Mouse (Mus musculus) urinary bladder, adult 2 months (tissue): ENCODE data around the gene Auts2. TPM values are rescaled to one million over a fixed set of nuclear protein-coding genes. Genes with fewer than 3 reads are reported as not detected.
"Not testable (repeated sequence)": the region's sequence is repeated elsewhere in the genome, so short reads cannot be mapped to it uniquely, and the experiment has no call there.

Experiments used
- DNase-seq: peaks from one replicate; pipeline ENCODE4 v3.0.0; 2022; ENCODE audit warnings: low spot score
- polyA plus RNA-seq: library from polyadenylated mRNA; depleted of rRNA; stranded (reverse); fragments of >200 nt; gene quantifications from 2 replicates; pipeline ENCODE4 v1.2.3, GENCODE M21; 2012; rRNA removed

Gene Auts2
- 15.1 and 29.5 TPM in 2 replicates for polyA plus RNA-seq

DNA sequence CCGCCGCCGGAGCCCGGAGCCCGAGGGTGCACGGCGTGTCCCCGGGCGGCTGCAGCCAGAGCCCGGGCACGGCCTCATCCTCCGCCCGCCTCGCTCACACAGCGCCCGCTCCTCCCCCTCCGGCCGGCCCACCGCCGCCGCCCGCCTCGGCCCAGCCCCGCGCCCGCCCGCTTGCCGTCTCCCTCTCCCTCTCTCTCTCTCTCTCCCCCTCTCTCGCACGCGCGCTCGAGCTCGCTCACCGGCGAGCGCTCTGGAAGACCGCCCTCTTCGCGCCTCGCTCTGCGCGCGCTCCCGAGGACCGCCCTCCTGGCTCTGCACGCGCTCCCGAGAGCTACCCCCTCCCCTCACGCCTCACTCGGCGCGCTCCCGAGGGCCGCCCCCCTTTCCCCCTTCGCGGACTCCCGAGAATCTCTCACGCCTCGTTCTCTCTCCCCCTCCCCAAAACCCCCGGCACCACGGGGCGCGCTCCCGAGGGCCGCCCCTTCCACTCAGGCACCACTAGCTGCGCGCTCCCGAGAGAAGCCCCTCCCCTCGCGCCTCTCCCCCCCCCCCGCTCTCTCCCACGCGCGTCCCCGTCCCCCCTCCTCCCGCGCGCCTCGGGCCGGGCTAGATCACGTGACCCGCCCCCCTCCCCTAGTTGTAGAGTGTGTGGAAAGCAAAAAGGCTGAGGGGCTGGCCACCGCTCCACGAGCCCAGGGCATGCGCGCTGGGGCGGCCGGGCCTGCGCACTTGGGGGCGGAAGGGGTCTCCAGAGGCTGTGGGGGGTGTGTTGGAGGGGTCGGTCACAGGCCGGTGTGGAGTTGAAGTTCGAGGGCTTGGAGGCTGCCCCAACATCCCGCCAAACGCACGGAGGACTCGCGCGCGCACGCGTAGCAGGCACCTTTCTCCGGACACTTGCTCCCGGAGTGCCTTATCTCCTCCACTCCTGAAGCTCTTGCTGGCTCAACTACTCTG lies at the start of gene Auts2:
TSS of gene Auts2 (minus strand) at position 227 of the 954 bp plus-strand sequence.
- peak; percentile 80 for DNase-seq

DNA sequence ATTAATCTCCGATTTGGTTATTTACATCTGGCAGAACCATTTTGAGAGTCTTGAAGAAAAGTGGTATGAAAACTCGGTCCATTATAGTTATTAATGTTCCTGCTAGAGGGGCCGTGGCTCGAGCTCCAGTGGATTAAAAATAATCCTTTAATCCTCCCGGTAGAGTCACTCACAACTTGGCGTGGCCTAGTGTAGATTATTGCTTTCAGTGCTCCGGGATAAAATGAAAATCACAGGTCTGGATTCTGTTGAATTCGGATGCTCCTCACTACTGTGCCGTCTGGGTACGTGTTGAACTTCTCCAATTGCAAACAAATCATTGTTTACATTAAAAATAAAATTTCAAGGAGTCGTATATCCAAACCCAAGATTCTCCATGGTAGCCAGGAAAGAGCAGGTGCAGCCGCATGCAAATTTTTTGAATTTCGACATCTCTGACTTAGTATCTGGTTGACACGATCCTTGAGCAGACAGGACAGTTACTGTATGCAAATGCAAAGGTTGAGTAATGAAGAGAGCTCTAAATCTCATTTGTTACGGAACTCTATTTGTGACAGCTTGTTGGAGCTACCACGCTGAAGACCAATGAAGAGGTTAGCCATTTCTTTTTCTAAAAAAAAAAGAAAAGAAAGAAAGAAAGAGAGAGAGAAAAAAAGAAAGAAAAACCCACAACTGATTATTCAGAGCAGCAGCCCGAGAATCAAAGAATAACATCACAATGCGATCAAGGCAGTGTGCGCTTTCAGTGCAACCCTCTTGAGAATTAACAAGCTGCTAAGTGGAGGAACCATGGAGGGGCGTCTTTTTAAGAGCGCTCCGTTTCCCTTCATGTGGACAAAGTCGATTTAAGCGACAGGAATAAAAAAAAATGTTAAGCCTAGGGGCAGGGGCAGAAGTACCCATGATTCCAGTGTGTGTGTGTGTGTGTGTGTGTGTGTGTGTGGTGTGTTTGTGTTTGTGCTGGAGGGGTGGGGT lies 48.9 kb upstream of the Auts2 start:
- no peak for DNase-seq

DNA sequence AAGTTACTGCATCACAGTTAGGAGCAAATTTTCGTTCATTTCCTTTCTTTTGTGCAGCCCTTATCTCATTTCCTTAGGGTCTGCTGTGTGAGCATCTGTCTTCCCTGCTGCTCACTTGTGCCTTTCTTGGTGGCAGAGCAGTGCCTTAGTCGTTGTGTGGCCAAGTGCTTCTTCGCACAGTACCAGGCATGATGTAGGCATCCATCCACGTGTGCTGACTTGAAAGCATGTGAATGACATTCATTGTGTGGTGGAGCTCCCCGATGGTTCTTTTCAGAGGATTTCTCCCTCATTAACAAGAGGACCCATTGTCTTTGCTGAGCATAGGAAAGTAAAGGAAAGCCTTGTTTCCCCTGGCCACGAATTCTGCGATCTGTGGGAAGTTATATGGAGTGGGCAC lies 36.6 kb upstream of the Auts2 start:
- no peak for DNase-seq

DNA sequence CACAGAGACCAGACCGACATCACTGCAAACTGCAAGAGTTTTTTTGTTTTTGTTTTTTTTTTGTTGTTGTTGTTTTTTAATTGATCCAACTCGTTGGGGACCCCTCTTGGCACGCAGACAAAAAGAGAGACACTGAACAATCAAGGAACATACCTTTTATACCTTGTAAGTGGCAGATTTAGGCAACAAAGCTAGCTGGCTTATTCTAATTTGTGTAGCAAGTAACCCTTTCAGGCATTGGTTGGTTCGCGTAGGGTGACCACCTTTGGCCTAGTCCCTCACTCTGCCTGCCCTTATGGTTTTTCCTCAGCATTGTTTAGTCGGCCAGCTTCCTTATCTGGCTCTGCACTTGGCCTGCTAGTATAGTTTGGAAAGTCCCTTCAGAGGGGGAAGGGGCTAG lies 17.6 kb upstream of the Auts2 start:
- not testable (repeated sequence) for DNase-seq

DNA sequence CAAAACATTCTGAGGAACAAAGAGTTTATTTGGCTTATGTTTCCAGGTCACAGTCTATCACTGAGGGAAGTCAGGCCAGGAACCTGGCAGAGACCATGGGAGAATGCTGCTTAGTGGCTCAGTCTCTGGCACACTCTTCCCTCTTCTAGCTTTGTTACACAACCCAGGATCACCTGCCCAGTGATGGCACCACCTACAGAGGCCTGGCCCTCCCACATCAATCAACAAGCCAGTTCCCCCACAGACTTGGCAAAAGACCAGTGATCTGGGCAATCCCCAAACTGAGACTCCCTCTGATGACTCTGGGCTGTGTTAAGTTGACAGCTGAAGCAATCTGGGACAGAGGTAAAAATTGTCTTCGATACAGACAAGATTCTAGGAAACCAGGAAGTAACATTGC lies 2.6 kb upstream of the Auts2 start:
- DNase-seq: no peak

DNA sequence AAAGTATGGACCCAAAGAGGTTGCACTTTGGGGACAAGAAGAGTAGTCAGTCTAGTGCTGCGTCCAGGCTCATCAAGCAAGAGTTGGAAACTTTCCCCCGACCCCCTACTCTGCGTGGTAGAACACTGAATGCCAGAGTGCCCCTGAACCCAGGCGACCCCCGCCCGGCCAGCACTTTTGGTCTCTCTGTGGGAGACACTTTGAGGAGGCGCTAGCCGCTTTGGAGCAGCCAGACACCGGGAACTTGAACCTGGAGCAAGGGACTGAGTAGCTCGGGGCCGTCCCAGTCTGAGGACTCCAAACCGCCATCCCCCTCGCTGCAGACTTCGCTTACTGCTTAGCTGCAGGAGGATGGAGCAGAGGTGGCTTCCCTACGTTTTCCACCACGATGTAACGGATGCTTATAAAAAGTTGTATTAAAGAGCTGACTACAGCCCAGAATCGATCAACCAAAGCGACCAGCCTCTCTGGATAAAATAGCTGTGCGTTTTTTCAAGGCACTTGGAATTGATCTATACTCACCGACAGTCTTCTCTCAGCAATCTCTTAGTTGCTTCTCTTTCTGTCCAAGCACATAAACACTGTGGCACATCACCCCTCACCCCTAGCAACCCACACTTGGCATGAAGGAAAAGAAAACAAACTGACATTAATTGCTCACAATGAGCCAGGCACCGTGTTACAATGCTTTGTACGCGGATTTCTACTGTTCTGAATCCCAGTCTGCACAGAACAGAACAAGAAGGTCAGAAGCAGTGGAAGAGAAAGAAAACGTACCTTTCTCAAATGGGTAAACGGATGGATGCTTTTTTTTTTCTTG lies 1.2 kb upstream of the Auts2 start:
- no peak for DNase-seq

DNA sequence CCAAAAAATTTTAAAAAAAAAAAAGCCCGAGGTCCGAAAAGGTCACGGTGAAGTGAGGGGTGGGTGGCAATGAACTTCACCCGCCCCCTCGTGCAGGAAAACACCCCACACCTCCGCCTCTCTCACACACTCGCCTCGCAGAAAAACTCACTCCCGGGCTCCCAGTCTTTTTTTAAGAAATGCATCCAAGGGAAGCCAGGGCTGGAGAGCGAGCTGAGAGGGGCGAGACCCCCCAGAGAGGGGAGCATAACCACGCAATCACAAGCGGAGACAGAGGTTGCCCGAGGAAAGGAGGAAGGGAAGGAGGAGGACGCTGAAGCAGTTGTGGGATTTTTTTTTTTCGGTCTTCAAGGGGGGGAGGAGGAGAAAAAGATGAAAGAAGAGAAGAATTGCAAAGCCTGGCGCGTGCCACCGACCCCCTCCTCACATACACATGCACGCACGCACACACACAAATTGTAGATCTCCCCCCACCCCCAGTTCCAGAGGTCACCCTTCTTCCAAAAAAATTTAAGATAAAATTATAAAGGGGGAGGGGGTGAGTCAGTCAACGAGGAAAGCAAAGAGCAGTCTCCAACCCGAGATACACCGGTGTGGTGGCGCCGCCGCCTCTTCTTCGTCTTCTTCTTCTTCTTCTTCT lies 643 bp downstream of the Auts2 start:
- DNase-seq: no peak

DNA sequence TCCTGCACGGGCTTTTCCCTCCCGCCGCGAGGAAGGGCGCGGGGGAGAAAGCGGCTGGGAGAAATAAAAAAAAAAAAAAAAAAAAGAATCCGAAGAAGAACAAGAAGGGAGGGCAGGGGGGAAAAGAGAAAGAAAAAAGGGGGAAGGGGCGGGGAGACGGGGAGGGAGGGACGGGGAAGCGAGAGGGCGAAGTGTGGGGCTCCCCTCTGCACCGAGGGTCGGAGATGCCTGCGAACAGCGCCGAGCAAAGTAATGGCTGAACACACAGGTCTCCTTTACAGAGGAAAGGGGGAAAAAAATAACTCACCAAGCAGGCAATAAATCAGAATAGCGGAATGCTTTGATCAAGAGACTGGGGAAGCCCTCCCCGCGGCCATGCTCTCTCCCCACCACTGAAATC lies 1.2 kb downstream of the Auts2 start:
- no peak for DNase-seq

DNA sequence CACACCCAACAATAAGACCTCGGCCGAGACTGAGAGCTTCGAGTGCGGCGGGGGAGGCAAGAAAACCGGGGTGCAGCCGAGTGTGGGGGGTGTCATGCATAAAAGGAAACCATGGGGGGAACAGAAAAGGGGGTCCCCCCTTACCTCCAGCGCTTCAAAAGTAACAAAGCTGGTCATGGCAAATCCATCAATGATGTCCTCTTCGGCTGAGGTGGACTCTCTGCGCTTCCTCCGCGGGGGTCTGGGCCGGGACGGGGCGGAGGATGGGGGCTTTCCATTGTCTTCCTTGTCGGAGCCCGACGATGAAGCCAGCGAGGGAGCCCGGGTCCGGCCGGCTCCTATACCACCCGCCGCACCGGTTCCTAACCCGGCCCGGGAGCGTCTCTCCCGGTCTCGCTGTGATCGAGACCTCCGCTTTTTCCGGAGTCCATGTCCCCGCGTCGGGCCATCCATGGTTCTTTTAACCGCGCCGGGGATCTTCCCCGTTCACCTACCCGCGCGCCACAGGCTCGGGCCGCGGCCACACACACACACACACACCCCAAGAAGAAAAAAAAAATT lies 1.7 kb downstream of the Auts2 start:
- peak; percentile 32 for DNase-seq

DNA sequence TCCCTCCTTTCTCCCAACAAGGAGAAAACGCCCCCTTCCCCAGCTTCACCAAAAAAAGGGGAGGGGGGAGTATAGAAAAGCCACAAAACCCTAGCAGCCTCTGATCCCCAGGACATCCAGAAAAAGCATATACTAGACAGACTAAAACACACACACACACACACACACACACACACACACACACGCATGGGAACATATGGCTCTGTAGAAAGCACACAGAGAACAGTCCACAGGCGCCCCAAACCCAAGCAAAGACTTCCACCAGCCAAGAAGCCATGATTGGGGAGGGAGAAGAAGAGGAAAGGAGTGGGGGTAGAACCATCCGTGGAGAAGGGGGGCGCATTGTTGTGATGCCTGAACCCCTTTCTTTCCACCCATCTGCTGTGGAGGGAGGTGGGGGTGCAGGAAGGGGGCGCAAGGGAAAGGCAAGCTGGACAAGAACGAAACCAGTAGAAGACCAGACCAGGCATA lies 2.3 kb downstream of the Auts2 start:
- no peak for DNase-seq

DNA sequence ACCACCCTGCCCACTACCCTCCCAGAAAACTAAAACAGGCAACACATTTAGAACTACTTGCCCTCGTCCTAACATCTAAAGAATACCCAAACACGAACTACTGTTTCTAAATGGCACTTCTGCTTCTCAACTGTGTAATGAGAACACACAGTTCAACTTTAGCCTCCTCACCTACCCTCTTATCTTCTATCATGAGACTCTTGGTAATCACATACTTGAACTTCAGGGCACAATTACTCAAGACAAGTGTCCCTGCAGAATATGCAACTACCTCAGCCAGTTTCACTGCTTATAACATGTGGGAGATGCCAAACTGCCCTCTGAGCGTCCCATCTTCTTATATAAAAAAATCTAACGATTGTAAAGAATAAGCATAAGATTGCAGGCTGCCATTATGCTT lies 5.7 kb downstream of the Auts2 start:
- DNase-seq: no peak

DNA sequence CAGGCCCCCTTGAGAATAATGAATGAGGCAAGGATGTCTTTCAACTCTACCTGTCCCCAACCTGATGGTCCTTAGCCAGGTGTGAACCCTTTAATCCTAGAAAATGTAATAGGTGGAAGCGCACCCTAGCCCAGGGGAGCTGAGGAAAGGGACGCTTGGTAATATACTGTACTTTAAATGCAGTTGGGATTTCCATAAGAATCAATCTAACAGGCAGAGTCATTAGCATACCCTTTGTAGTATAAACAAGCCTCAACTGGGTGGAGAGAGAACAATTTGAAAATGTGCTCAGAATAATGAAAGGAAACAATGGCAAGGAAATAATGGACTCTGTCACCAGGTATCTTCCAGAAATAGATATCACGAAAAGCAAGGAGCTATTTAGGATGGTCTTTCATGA lies 16.7 kb downstream of the Auts2 start:
- DNase-seq: no peak

DNA sequence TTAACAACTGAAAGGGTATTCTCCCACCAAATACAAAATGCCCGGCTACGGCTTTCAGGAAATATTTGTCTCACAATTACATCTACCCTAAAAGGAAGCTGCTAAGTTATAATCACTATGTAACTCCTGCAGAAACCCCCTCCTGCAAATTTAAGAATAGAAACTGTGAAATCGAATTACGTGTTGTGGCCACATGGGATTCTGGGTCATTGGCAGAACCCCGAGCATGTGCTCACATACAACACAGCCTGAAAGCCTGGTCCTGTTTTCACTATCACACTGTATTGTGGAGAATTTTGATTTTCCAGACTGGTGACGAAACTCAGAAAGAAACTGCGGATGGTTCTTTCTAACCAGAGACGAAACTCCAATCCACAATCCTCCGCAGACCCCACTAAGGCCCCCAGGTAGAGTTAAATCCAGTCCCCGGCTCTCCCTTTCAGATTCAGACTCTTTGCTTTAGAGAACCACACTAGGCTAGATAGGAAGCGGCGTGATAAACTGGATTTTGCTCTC lies 21.7 kb downstream of the Auts2 start:
- DNase-seq: no peak

DNA sequence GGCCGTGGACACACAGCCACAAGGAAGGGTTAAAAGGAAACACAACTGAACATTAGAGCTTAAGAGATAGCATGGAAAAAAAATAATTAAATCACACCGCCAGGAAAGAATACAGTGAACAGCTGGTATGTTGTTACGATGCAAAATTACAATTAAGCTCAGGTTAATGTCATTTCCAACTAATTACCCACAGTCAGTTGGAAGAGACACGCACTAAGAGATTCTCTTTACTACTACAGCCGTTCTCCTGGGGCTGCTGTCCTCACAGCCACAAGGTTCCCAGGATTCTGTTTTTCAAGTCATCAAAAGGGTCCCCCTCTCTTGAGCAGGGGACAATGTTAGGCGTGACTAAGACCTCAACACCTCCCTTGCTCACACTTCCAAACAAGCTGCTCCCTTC lies 25.3 kb downstream of the Auts2 start:
- DNase-seq: no peak

DNA sequence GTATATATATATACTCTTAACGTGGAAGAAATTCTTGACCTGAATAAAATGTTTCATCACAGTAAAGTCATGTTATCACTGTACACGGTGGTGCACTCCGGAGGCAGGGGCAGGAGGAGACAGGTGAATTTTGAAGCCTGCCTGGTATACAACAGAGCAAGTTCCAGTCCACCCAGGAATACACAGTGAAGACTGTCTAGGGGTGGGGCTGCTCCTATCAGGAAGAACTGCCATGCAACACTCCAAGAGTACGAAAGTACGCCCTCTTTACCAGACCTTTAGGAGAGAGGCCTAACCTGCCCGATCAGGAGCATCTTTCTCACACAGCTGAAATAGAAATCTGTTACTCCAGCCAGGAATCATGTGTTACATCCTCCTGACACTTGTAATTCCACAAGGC lies 28.6 kb downstream of the Auts2 start:
- no peak for DNase-seq

DNA sequence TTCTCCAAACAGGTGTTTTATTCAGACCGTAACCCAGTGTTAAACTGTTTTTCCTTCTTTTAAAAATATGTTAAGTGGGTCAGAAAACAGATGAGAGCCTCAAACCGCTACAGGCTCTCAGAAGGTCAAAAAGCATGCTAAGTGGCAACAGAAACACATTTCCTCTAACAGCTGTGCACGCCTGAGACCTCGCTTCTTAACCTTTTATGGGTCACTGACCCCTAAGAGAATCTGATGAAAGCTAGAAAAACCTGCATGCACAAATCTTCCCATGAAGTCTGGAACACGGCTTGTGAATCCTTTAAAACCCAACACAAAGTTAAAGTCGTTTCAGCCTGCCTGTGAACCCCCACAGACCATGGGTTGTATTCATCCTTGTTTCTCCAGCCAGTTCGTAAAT lies 29.9 kb downstream of the Auts2 start:
- no peak for DNase-seq

DNA sequence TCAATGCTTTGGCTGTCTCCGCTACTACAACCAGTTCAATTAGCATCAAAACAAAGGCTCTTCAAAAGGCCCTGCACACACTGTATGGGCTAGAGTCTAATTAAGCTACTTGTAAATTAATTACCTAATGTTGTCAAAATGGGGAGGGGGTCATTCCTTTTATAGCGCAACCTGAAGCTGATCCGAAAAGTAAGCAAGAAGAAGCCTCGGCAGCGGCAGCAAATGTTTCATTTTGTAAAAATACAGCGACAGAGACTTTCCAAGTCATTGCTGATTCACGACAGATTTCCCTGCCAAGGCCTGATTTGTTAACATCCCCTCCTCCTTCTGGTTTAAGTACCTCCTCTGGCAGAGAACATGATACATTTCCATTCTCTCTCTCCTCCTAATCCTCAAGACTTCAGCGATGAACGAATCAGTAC lies 33.7 kb downstream of the Auts2 start:
- DNase-seq: no peak

DNA sequence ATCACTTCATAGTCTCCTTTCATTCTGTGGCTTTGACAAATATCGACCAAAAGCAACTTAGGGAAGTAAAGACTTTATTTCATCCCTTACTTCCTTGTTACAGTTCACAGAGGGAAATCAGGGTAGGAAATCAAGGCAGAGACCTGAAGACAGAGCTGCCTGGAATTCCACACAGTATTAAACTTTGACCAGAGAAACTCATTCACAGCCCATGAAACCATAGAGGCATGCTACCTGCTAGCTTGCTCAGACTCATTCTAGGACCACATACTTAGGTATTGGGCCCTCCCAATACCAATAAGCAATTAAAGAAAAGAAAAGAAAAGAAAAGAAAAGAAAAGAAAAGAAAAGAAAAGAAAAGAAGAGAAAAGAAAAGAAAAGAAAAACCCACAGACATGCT lies 38.3 kb downstream of the Auts2 start:
- DNase-seq: no peak

DNA sequence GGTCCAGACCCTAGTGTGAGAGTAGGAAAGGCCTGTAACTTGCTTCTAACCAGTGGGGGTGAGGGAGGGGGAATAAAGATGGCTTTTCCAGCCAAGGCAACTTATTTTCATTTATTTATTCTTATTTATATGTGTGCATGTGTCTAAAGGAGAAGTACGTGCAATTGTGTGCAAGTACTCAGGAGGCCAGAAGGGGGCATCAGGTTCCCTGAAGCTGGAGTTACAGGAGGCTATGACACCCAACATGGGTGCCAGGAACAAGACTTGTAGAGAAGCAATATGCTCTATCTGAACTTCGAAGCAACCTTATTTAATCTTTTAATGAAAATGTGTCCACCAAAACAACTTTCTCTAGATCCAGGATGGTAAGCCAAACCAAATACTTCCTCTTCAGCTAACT lies 39.7 kb downstream of the Auts2 start:
- DNase-seq: no peak

DNA sequence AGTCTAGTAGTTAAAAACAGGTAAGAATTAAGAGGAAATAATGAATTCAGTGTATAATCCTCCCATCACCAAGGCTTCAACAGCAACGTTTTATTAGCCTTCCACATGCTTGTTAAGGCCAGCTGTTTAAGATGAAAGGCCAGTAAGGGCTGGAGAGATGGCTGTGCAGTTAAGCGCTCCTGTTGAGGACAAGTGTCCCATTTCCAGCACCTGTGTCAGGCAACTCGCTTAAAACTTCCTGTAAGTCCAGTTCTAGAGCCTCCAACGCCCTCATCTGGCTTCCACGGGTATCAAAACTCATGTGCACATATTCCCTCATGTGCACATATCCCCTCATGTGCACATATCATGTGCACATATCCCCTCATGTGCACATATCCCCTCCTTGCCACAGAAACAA lies 41.1 kb downstream of the Auts2 start:
- DNase-seq: no peak
